Mouse (Mus musculus) right cerebral cortex, adult 18-20 months (tissue): Measurements from ENCODE around the gene Pdp2.

Source experiments
- DNase-seq: peaks from one replicate; pipeline ENCODE4 v3.0.0; 2022; ENCODE audit warnings: mixed read lengths

Pdp2 gene

DNA sequence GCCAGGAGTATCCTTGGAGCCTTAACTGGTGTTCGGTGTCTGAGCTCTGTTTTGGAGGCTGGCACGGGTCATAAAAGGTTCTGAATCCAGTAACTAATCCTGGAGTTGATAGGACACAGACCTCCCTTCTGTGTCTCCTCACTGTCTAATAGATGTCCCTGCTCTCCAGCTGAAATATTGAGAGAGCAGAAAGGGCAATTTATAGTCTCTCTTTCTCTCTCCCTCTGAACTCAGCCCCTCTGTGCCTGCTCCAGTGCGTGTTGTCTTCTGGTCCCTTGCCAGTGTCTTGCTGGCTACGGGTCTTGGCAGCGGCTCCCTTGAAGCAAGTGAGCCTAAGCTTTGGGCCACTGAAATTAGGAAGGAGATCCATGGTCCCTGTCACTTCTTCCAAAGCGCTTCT, 6.4 kb downstream of the Pdp2 start:
- no peak for DNase-seq

DNA sequence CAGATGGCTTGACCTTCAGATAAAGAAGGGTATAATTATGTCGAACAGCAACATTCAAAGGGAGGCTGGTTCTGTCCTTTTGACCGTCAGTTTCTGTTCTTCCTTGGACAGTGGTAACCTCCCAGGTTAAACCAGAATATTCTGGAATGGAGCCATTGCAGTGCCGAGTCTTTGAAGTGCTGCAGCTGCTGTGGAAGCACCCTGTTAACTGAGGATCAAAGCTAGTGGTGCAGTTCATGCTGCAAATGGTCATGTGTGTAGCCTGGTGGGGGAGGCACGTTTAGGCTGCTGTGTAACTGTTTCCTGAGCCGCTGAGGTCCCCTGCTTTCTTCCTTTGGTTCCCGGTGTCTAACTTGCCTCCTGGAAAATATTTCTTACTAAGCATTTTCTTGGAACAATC, 7.2 kb downstream of the Pdp2 start:
- DNase-seq = no peak

DNA sequence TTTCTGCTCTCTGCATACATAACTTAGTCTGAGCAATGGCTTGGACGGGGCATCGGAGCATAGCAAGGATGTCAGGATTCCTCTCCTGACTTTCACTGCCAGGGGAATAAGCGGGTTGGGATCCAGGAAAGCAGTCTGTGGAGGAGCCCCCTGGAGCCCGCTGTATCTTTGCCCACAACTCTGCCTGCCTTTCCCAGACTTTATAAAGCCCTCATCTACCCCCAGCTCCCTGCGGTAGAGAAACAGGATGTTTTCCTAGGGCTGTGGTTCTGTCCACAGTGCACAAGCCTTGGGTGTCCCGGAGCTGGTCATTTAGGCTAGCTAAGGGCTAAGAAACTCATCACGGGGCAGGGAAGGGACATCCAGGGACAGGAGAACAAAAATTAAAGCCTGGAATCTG, 10.1 kb downstream of the Pdp2 start:
- DNase-seq = no peak

DNA sequence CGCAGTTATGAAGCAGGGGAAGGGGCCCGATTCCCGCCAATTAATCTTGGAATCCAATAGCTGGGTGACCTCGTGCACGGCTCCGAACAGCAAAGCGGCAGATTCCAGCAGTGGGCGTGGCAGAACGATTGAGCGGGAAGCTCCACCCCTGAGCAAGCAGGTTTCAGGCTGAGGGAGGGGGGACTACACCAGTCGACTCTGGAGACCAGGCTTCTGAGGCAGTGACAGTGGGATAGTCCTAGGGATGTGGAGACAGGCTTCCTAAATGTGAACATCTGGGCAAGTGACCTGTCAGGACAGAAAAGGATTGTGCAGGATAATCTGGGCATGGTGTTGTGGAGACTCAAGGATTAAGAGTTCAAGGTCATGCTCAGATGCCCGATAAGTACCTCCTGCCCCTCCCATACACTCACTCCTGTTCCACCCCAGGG, 10.7 kb downstream of the Pdp2 start:
- no peak for DNase-seq

DNA sequence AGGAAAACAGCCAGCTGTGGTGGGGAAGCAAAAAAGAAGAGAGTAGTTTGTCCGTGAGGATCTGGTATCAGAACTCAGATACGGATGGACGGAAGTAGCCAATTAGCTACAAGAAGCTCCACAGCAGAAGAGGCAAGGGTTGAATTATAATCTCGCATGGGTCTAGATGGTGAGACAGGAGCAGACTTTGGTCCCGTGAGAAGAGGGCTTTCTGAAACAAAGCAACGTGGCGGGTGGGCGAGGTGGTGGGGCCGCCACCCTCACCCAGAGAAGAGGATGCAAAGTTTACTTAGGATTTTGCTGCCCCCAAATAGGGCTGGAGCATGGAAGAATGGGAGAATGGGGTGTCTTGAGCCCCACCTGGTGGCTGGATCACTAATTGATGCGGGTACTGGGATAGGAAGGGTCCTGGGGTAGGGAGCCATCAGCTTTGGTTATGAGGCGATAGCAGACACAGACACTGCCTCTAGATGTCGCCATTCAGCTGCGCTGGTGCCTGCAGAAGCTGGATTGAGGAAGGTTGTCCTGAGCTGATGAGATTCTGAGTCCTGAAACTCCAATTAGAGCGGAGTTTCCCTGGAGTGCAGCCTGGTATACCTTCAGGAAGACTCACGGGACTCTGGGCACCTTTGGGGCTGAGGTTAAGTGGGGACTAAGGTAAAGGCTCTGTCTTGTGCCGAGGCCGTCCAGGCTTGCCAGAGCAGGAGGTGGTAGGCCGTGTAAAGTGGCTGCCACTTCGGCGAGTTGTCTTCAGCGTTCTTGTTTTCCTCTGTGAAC, 11.4 kb downstream of the Pdp2 start:
- DNase-seq = peak; percentile 86

DNA sequence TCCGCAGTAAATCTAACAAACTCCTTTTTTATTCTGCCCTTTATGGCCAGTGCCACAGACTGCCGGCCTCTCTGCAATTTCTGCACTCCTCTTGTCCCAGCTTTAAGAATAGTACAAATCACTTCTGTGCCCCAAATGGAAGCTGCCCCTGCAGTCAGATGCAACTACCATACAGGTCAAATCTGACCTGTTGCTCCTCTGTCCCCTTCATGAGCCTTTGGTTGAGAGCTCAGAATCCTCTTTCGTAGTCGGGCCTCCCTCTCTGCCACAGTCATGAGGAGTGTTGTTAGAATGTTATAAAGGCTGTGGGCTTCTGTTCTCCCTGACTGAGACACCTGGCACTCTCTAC, 12.0 kb downstream of the Pdp2 start:
- no peak for DNase-seq

DNA sequence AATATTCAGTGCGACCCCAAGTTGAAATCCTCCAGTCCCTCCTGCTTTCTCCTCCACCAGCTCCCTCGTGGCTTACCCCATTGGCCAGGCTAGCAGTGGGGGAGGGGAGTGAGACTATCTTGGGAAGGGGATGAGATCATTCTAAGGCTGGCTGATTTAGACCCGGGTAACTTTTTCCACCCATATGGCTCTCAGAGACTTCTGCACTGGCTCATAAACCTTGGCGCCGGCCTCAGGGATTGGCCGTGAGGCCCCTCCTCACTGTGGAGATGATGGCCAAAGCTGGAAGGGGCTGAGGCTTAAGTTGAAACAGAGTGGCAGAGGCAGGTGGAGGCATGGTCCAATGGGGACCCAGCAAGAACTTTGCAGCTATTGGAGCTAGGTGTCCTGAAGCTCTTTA, 15.1 kb downstream of the Pdp2 start:
- no peak for DNase-seq

DNA sequence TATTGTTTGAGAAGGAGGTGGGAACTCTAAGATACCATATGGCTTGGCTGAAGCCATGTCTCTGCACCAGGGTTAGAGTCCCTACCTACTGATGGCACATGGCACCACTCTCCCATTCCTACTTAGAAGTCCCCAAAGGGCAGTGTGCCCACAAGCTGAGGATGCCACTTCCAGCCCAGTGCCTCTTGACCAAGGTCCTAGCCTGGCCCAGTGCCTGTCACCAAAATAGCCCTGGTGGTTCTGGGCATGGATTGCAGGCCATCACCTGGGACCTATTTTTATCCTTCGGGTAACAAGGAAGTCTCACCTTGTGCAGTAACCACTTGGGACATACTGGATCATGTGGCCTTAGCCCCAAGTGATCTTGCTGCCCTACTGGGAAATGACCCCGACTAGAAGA, 16.7 kb downstream of the Pdp2 start:
- DNase-seq = no peak

DNA sequence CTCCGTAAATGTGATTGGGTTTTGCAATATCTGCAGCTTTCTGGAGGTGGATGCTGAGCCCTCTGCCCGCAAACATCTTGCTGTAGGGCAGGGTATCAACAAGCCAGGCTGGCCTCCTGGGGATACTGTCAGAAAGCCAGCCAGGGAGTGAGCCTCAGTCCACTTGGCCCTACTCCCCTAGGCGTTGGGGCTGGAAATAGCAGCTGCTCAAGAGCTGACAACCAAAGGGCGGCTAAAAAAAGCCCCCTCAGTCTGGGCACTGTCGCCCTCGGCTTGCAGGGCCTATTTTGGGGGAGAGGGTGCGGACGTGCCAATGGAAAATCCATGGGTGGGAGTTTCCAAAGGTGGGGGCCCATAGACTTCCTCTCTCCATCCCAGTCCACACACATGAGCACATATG, 18.0 kb downstream of the Pdp2 start:
- DNase-seq = no peak

DNA sequence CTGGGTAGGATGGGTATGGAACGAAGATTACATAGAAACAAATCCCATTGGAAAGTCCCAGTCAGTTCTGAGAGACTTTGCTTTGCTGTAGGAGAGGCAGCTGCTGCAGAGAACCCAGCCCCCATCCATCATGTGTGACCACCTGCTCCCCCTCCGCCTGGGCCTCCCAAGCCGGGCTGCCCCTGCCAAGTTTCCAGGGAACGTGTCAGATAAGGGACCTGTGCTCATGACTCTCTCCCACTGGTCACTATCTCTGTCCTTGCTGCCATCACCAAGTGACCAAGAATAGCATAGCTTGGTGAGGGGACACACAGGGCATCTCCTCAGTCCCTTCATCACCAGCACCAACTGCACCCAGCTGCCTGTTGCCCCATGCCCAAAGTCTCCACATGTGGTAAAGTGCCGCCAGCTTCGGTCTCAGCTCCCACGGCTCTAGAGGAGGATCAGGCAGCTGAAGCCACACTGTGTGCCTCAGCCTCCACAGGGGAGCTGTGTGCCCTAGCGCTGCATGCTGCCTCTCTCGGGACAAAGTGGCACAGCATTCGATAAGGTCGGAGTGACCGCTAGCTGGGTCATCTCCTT, 19.0 kb downstream of the Pdp2 start:
- DNase-seq = no peak

DNA sequence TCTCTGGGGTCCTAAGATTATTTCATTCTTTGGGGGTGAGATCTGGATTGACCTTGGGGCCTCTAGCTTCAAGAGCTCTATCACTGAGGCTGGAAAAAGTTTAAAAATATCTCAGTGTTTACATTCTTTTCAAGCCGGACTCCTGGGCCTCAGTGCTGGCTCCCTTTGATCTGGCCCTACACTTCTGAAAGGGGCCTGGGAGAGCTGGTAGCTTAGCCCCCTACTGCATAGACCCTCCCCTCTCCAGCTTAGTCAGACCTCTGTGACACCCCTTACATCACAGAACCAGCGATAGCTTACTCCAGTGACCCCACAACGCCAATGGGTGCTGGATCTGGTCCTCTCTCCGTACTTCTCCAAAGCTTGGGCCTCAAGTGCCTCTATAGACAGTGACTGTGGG, 20.4 kb downstream of the Pdp2 start:
- DNase-seq = no peak

DNA sequence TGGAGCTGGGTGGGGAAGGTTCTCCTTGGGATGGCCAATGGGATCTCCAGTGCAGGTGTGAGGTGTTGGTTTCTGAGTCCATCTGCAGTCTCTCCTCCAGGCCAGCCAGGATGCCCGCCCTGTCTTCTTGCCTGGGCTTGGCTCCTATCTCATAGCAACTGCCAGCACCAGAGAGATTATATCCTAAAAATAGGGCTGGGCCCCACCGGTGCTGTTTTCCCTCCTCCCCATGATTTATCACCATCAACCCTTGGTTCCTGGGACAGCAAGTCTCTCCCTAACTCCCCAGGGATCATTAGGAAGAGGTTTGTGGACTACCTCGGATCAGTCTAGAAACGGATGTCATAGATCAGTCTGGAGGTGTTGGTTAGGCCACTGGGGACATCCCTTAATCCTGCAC, 21.9 kb downstream of the Pdp2 start:
- DNase-seq = no peak

DNA sequence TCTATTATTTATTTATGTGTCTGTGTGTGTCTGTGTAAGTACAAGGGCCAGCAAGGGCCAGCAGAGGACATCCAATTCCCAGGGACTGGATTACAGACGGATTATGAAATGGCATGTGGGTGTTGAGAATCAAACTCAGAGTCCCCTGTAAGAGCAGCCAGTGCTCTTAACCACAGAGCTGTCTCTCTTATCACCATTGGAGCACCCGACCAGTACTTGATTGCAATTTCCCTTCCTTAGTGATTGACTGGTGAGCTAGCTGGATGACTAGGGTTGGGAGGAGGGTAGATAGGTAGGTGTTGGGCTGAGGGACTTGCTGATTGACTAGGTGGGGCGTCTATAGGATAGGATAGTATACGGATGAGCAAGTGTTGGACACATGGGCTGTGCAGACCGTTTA, 29.5 kb downstream of the Pdp2 start:
- no peak for DNase-seq

DNA sequence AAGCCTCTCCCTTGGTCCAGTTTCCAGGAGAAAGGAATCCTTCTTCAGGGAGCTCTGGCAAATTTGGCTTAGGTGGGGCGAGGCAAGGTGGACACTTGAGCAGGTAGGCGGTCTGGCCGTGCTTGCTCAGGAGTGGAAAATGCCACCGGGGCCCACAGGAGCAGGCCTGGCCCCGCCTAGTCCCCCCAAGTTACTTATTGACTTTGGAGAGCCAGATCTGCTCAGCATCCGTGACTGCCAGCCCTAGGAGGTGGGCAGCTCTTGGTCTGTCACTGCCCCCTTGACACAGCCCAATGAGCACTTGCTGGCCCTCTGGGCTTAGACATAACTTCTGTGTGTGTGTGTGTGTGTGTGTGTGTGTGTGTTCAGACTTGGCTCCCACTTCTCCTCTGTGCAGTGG, 32.9 kb downstream of the Pdp2 start, which contains the start of gene Cdh16:
Gene Cdh16 (minus strand): TSS at position 236 of the 400 bp plus-strand sequence.
- DNase-seq = no peak

DNA sequence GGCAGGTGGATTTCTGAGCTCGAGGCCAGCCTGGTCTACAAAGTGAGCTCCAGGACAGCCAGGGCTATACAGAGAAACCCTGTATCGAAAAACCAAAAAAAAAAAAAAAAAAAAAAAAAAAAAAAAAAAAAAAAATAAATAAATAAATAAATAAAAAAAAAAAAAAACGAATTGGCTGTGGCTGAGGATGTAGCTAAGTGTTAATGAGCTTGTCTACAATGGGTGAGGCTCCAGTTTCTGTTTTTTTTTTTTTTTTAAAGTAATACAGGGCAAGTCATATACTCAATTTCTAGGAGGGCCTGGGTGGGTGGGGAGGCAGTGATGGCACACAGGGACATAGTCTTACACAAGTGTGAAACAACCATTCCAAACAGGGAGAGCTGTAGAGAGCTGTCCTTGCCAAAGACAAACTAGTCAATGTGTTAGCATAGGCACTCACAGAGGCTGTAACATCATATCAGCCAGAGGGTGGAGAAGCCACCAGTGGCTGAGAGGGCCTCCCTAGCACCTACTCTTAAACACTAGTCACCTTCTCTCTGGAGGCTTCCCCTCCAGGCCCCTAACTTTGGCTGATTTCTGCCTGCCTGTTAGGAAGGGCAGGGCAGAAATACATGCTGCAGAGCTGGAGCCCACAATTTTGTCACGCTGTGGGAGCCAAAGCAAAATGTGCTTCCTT, 36.0 kb downstream of the Pdp2 start:
- no peak for DNase-seq

DNA sequence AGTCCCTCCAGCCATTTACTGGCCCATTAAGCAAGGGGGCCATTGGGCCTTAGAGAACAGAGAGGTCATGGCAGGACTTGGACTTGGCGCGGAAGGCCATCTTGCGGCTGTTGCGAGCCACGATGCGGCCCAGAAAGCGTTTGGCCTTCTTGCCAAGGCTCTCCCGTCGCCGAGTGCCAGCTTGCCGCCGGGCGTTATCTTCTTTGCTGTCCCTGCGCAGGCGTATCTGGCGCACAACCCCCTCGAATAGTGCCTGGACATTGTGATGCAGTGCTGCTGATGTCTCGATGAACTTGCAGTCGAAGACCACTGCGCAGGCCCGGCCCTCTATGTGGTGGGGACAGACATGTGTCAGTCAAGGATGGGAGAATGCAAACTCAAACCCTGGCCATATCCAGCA, 37.2 kb downstream of the Pdp2 start:
- DNase-seq = no peak

DNA sequence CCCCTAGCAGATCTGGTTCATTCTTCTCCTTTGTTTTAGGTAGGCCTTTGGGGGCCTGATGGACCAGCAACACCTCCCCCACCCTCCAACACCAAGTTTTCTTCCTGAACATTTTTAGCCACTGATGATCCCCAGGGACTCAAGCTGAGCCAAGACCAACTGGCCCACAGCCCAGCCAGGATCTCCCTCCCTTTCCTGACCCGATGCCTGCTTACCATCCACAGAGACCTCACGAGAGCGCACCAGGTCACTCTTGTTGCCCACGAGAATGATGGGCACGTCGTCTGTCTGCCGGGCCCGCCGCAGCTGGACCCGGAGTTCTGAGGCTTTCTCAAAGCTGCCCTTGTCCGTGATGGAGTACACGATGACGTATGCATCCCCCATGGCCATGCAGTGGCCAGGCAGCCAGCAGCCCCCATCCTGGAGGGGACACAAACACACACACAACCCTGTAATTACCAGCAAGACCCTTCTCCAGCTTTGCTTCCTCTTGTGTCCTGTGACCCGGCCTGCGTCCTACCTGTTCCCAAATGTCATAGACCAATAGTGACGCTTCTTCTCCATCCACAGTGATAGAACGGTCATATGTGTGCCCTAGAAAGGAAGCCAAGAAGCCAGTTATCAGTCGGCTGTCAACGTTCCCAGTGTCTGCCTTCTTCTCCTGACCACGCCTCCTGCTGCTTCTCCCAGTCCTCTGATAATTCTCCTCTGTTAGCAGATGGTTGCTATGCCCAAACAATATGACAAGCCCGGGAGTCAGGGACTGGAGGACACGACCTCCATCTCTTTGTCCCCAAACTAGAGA, 38.3 kb downstream of the Pdp2 start:
- no peak for DNase-seq

DNA sequence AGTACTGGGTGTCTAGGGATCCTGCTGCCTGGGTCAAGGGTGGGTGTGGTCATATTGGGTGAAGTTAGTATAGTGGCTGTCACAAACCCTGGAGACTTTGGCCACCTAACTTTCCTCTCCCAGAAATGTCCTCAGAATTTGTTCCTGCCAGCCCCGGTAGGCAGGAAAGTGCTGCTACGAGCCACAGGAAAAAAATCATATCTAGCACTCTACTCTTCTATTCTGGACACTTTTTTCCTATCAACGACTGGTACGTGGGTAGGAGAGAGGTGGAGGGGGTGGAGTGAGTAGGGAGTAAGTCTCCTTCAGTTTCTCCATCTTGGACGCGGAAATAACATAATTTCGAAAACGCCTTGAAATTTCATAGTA, 38.8 kb downstream of the Pdp2 start:
- no peak for DNase-seq

DNA sequence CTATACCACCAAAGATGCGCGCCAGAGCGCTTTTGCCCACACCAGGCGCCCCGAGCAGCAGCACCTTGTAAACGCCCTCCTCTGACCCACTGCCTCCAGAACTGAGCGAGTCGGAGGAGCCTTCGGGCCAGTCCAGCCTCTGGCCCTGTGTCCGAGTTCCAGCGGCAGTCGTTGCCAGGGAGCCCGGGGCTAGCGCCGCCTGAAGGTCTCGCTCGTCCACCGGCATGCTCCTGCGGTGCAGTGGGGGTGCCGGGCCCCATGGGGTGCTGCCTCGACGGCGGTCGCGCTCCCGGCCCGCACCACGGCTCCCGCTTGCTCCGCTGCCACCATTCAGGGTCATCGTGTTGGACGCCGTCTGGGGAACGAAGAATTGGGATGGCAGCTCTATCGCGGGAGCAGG, 39.3 kb downstream of the Pdp2 start:
- DNase-seq = no peak

DNA sequence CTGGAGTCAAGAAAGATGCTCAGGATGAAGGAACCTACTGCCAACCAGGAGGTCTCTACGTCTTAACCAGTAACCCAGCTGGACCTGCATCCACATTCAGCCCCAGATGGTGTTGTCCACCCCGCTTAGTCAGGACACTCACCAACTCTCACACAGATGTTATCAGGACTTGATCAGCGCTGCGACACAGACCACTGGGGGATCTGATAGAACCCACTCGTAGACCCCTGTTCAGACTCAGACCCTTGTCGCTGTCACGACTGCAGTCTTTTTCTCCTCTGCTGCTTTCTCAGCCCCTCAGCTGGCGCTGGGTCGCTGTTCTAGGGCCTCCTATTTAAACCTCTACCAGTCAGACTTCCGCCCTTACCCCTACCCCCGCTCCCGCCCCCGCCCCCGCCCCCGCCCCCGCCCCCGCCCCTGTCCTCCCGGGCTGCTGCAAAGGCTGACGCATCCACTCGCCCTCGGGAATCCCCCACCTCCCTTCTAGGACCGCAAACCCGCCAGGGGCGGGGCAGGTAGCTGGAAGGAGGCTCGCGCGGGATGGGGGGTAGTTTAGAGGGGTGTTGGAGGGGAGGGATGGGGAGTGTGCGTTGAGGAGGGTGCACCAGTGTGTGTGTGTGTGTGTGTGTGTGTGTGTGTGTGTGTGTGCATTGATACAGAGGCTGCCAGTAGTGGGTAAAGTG, 39.9 kb downstream of the Pdp2 start, which contains the start of gene Rrad:
Gene Rrad (minus strand): TSS at position 347 of the 683 bp plus-strand sequence.
- no peak for DNase-seq

DNA sequence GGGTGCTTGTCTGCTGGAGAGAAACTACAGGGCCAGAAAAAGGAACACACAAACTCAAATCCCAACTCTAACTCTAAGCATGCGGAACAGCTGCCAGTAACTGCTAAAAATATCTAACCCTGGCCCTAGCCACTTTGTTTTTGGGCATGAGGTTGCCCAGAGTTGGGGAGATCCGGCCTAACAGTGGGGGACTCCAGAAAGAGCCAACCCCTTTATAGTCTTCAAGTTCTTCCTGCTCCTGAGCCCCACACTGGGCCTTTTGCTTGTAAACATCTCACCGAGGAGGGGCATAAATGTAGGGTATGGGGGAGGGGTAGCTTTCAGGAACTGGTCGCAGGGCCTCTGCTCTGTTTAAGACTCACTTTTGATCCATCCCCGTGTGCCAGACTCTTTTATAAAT, 40.7 kb downstream of the Pdp2 start:
- no peak for DNase-seq

DNA sequence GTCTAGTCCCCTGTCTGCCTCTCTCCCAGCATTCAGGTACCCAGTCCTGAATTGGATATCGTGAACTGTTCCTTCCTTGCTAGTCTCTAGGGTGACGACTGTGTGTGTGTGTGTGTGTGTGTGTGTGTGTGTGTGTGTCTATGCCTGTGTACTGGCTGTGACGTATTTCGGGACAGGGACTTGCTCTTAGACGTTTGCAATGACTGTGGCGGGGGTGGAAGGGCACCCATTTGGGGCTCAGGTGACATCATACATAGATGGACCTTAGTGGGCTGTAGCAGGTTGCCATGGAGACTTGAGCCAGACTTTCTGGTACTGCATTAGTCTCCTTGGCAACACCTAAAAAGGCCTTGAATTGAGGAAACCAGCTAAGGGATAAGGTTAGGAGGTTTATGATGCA, 41.2 kb downstream of the Pdp2 start:
- DNase-seq = peak; percentile 44
